Comparison of ENCODE assay signal across 11 mouse cellular contexts in genomic region chr1:4671237-4672019, GRCm38 (mm10).
A peak's percentile ranks its signal among the peaks of the same experiment; 100 is the strongest.
DNase-seq lines count a peak whose midpoint lies in the region; ATAC-seq lines count a peak whose summit lies in the region.
"Had no signal": no experiment of that assay in that cellular context is flagged by ENCODE, and none has a peak within 500 bp of the region (broad histone marks: within the 10 kb centered on the region; RNA-seq: fewer than 3 reads in every experiment).

No protein-coding gene starts in this region.

- no peaks in the 10 kb centered on the region for H3K27me3 ChIP-seq in heart, embryonic 12.5 days (replicated peaks)
- H3K27me3 ChIP-seq: neural tube, embryonic 12.5 days had no signal

- 42% methylated on average over 1 of the region's 1 CpGs for WGBS in heart, embryonic 12.5 days

- H3K4me2 ChIP-seq in heart, embryonic 12.5 days = no peak overlapping the region
- H3K4me2 ChIP-seq: neural tube, embryonic 12.5 days had no signal

- H3K27ac ChIP-seq in heart, embryonic 12.5 days (ENCODE audit: poor library complexity, severe bottlenecking) = no peak overlapping the region
- H3K27ac ChIP-seq: neural tube, embryonic 12.5 days had no signal

- H3K4me3 ChIP-seq in heart, embryonic 12.5 days = no peak overlapping the region
- H3K4me3 ChIP-seq: neural tube, embryonic 12.5 days had no signal

- ATAC-seq in heart, embryonic 12.5 days (ENCODE audit: insufficient number of reproducible peaks, low FRiP score) = no peak
- ATAC-seq in granulocyte monocyte progenitor cell, adult 5-6 weeks (replicated peaks; ENCODE audit: poor library complexity, severe bottlenecking) = peak; percentile 22; the same call in 1 of the 2 replicates
- no peak for ATAC-seq in cerebellum, adult (ENCODE audit: insufficient number of reproducible peaks, low FRiP score, low TSS enrichment)

- intact Hi-C loops in gastrocnemius, postnatal 36 days (cut with DNase I) = no loop called here

- 0 out of 2 replicates have a peak, but pooled peaks cover 9% of the 10 kb centered on the region for H3K4me1 ChIP-seq in heart, embryonic 12.5 days (replicated peaks)
- H3K4me1 ChIP-seq: neural tube, embryonic 12.5 days had no signal

- DNase-seq in heart, adult 8-10 months (ENCODE audit: low spot score) = peak; percentile 68
- peak; percentile 7 for DNase-seq in NIH3T3 (ENCODE audit: low read depth)
- DNase-seq in kidney, postnatal 36 days = peak; percentile 19 to 62
- no peak for DNase-seq in urinary bladder, postnatal 10 days (ENCODE audit: low spot score)
- DNase-seq in gastrocnemius, postnatal 36 days = no peak
- DNase-seq: cerebellum, adult 9-11 months; thymus, postnatal 25 days had no signal

- H3K9ac ChIP-seq in heart, embryonic 12.5 days = no peak overlapping the region
- H3K9ac ChIP-seq: neural tube, embryonic 12.5 days had no signal

- no peaks in the 10 kb centered on the region for H3K9me3 ChIP-seq in heart, embryonic 12.5 days (replicated peaks)
- H3K9me3 ChIP-seq: neural tube, embryonic 12.5 days had no signal

- H3K36me3 ChIP-seq in heart, embryonic 12.5 days = no peaks in the 10 kb centered on the region
- H3K36me3 ChIP-seq: neural tube, embryonic 12.5 days had no signal

Comparison
In these comparisons a context has a peak if more than half of its experiments do, and no peak if none do; other contexts are left out.
1. DNase-seq: peak in heart, adult 8-10 months (single experiment), NIH3T3 (single experiment) and kidney, postnatal 36 days (2 of 2); none in urinary bladder, postnatal 10 days (single experiment) and gastrocnemius, postnatal 36 days (0 of 2).